Mouse (Mus musculus) thymus, adult 18-20 months (tissue): ENCODE results near the gene Plxna4.

ENCODE experiments used
- DNase-seq, 2 experiments: peaks; one replicate each; pipeline ENCODE4 v3.0.0; 2022; ENCODE audit warnings: mixed read lengths in 2 of 2

The Plxna4 gene

DNA sequence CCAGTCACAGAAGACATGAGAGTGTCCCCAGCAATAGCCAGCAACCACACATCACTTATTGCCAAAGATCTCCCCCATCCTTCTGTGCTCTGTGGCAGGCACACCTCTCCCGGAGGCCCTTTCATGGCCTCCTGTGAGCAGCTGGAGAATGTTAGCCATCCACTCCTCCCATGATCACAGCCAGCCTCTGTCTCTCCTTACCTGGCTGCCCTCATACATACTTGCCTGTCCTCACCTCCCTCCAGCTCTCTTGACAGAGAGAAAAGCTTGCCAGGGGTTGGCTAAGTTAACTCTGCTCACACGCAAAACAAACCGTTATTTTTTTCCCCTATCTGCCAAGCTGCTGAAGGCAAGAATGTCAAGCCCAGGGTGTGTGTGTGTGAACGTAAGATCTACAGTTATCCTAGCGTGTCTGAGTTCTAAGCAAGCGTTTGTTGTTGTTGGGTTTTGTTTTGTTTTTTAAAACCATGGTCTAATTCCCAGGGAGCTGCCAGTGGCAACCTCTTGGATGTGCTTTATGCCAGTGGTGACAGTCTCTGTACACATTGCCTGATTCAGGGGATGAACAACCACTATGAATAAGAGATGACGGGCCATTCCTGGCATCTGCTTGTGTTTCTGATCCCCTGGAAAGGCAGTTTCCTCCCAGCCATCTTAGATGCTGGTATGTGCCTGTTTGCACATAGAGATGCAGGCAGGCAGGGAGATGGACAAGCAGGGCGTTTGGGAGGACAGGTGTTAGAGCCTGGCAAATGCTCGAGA, 257.8 kb downstream of the Plxna4 start:
- DNase-seq = no peak

DNA sequence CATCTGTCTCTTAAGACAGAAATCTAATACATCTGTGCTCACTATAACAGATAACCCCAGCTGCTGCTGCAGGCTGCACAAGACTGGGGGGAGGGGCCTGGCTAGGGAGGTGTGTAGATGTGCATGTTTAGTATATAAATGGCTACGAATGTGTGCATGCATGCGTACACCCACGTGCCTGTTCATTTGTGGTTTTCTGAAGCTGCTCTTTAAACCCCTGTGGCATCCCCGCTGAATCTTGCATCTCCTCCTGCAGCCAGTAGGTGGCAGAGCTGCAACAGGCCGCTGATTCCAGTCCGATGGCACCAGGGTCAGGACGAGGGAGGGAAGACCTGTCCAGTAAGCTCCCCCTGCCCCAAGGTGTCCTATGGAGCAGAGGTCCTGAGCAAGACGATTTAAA, 260.0 kb downstream of the Plxna4 start:
- DNase-seq = peak; percentile 19 to 26

DNA sequence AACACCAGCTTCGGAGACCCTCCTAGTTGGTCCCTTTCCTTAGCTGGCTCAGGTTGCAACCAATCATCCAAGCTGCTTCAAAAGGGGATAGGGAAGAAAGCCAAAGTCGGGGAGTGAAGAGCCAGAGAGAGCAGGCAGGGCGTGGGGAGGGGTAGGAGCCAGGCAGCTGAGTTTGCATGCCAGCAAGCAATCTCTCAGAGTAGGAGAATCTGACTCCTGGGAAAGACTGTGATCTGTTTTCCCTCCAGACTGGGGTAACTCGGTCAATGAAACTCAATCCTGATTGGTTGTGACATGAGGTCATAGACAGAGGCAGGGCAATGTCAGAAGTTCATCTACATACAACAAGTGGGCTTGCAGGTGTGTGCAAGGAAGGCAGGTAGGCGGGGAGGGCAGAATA, 260.8 kb downstream of the Plxna4 start:
- DNase-seq = no peak

DNA sequence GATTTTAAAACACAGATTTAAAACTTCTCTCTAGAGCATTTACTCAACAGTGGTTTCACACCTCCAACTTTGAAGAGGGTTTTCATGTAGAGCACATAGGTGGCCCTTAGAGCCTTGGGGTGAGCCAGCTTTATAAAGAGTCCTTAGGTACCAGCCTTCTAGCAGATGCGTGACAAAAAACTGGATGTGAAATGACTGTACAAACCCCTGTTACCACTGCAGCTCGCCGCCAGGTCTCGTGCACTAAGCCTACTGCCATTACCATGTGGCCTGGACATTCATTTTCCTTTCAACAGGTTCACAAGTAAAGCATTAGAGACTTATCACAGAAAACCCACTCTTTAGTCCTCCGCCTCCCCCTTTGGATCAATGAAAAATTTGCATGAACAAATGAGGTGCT, 261.6 kb downstream of the Plxna4 start:
- DNase-seq = no peak

DNA sequence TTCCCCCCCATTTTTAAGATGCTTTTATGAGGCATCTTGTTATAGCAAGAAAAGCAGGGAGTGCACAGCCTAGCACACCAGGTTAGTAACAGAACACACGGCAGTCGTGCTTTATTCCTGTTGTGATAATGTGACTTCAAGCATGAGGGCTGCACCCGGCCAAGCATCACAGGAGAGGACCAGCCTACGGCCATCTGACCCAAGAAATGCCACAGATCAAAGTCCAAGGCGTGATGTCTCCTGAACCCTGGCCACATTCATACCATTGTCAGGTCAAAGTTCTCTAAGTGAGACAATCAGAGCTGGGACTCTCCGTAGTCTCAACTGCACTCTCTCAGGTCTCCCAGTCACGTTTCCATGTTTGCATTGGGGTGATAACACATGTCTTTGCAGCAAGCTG, 262.1 kb downstream of the Plxna4 start:
- DNase-seq = no peak

DNA sequence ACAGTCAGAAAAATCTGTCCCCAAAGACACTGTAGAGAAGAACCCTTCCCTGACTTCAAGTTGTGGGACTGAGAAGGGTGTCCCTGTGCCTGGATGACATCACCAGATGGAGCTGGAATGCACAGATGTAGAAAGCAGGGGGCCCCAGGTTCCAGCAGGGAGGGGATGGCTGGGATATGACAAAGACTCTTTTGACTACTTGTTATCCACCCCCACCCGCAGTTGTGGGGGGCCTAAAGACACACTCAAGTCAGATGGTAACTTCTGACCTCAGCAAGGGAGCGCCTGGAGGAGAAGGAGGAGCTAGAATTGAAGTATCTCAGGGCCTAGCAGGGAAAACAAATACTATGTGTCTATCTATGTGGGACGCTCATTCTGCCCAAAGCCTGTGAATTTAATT, 266.8 kb downstream of the Plxna4 start:
- no peak for DNase-seq

DNA sequence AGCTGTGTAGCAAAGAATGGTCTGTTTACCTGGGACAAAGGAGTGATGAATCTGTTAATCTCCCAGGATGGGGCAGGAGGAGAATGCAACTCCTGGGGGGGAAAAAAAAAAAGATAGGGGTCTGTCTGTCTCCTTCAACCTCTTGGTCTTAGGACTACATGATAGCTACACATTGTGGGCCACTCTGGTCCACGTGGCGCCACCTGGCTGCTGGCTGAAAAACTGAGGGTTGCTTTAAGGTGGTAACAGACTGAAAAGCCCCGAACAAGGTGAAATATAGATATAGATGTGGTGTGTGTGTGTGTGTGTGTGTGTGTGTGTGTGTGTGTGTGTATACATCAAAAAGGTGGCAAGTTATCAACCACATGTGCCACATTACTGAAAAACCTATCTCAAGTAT, 267.7 kb downstream of the Plxna4 start:
- no peak for DNase-seq

DNA sequence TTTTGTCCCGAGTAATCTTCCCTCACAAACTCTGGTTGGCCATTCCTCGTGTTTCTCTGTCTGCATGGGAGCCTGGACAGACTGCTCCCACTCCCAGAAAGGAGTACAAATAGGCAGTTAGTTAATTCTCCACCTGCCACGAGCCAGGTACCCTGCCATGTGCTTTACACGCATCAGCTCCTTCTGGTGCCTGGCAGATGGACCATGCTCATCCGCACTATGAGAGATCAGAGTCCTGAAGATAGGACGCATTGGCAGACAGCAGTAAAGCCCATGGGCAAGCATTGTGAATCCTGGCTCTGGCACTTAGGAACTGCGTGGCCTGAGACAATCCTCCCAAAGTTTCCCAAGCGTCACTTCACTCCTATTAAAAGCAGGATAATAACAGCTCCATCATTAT, 270.5 kb downstream of the Plxna4 start:
- no peak for DNase-seq

DNA sequence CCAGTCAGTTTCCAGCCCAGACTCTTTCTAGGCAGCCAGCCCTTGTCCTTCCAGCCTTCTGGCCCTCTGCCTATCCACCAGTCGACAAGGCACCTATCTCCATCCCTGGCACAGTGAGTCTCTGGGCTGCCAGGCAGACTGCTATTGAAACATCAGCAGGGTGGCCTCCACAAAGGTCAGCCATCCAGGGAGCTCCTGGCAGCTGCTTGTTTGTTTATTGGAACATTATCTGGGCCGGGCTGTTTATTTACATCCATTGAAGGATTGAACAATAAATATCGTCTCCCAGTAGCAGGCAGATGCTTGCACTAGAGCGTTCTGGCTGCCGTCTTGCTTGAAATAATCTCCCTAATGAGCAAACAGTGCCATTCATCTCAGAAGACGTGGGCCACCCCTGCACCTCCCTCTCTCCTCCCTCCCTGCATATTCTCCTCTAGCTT, 273.0 kb downstream of the Plxna4 start:
- DNase-seq = no peak

DNA sequence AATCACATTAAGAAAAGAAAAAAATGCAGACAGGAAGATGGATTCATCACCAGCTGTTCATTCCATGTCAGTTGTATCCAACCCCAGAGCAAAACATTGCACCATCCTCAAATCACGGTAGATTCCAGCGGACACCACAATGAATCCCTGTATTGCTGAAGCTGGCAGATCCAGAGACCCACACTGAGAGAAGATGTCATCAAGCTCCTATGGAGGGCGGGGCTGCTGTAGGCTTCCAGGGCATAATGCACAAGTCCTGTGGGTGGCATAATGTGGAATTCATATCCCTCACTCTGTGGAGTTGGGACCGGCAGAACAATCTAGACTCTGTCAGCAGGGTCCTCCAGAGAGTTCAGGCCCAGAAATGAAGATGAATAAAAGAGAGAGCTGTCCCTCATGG, 278.8 kb downstream of the Plxna4 start:
- no peak for DNase-seq

DNA sequence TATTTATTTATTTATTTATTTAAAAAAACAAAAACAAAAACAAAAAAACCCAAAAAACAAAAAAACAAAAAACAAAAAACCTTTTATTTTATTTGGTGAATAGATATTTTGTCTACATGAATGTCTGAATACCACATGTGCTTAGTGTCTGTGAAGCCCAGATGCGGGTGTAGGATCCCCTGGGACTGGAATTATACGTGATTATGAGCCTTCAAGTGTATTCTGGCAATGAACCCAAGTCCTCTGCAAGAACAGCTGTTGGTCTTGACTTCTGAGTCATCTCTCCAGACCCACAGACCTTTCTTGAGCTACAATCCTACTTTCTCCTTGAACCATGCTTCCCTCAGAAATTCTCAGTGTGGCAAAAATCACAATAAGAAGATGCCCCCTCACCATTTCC, 287.4 kb downstream of the Plxna4 start:
- DNase-seq = no peak

DNA sequence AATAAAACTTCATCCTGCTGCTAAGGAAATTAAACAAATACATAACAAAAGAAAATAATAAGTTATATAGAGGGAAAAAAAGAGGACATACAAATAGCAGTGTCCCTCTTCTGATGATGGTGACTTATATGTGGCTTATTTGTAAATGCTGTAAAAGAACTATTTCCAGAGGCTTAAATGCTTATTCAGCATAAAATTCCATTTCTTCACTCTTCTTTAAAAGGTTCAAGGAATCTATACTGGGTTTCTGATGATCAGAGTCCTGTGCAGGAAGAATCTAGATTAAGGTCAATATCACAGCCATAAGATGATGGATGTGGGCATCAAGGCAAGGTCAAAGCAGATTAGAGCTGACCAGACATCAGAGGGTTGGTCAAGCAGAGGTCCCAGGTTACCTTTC, 306.5 kb downstream of the Plxna4 start:
- no peak for DNase-seq

DNA sequence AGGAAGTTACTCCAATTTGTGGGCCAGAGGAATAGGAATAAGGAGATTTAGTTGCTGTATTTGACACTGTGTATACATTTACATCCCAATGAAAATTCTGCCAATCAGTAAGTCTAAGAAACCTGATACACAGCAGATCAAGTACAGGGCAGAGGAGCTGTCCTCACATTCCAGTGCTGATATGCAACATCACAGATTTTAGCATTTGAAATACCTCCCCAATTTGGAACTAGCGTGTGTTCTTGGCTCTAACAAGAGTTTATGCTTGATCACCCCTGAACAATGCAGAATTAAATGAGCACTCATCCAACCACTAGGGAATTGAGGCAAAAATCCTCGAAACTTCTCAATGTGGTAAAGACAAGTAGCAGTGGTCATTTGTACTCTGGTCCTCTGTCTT, 307.3 kb downstream of the Plxna4 start:
- DNase-seq = no peak

DNA sequence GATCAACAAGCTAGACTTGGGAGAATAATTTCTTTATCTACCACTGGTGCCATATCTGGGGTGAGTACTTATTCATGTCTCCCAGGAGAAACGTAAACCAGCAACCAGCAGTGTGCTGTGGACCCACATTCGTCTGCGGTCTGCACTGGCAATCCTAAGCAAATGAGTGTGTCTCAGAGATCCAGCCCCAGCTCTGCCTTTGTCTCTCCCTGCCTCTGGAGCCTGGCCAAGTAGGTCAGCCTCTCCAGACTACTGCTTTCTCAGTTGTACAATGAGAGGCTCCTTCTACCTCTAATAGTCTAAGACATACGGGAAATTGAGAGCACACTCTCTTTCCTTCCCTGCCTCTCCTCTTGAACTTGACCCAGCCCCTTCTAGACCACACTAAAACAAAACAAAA, 316.5 kb downstream of the Plxna4 start:
- no peak for DNase-seq

DNA sequence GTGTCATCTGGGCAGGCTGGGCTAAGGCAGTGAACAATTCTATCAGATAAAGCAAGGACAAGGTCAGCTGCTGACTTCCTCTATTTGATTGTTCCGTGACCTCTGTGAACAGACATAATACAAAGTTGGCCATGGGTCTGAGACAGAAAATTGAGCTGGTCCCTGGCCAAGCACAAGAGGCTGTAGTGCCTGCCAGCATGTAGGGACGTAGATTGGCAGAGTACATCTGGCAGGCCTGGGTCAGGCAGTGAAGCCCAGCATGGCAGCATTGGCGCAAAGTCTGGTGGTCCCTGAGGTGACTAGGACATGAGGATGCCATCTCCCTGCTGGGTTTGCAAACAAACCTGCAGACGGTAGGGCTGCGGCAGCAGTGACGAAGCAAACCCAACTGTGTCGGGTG, 321.9 kb downstream of the Plxna4 start:
- DNase-seq = no peak

DNA sequence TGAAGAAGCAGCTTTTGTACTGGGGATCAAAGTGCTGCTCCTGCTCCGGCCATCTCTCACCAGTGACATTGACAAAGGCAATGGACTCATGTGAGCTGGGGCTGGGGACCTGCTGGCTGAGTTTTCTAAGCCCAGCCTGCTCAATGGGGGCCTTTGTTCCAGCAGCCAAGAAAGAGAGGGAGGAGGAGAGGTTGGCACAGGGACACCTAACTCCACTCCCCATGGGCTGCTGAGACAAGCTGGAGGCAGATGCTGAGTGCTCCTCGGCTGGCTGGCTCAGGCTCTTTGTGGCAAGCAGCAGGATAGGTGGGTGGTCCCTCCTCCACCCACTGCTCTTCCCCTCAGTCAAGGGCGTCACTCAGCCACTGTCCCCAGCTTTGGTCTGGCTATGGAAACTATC, 326.7 kb downstream of the Plxna4 start:
- no peak for DNase-seq

DNA sequence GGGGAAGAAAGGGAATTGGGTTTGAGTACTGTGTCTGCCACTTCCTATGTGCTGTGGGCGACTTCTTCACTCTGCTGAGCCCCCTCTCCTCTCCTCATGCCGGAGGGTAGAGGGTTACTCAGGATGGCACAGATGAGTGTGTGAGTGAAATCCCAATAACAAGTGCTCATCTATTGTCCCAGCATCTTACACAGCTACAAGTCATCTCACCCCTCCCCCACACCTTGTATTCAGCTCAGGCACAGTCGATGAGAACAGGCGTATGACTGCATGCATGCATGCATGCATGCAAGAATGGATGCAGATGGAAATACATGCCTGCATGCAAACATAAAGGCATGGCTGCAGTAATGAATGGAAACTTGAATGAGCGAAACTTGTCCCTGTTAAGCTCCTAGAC, 327.7 kb downstream of the Plxna4 start:
- no peak for DNase-seq

DNA sequence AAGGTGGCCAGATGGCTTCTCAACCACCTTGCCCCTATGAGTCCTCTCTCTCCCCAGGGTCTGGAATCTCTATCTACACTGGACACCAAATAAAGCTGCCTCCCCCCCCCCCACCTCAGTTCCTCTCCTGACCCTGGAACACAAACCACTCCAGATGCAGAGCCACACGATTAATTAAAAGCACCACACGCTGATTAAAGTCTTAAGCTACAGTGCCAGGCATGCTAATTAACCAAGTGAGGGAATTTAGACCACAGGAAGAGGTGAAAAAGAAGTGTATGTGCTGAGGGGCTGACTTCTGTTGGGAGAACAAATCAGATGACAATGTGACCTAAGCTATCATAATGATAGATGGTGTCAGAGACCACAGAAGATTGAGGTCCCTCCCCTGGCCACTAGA, 332.8 kb downstream of the Plxna4 start:
- DNase-seq = no peak

DNA sequence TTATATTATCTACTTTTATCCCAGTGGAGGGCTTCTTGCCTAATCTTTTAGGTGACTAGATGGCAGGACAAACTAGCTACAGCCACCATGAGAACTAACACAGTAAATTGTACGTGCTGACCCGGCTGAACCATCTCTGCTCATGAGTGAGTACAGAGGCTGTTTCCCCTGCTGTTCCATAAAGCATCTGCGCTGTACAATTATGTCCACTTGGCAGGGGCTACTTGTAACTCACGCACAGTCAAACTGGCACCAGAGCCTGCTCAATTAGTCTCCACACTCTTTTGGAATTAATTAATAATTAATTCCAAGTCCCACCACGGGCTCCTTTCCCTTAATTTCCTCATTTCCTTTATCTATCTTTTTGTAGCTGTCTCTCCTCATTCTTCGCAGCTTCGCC, 335.8 kb downstream of the Plxna4 start:
- no peak for DNase-seq

DNA sequence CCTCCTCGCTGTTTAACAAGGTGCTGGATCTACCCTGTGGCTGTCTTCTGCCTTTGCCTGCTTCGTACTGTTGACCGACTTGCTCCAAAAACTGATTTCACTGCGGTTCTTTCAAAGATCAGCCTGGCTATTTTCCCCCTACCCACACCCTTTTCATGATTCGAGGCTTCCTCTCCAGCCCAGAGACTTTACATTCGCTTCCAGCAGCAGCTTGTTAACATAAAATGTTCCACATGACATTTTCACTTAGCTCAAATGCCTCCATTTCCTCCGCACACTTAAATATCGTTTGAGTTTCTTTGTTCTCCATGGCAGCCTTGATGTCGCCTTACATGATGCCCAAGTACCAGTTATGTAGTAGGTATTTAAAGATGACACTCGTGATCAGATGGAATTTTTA, 336.3 kb downstream of the Plxna4 start:
- DNase-seq = no peak

DNA sequence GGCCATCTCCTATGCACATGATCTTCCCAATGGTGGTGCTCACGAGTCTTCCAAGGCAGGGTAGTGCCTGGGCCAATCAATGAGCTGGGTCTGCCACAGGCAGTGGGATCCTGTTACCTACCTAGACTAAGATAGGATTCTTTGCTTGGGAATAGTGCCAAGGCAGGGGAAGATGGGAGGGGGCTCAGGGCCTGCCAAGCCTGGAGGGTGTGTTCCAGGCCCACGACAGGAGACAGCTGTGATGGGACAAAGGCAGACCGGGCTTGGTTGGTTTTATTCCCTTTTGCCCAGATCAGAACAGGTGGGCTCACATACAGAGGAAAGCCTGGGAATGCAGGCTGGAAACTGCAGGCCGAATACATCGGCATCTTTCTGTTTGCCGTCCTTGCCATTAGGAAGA, 342.0 kb downstream of the Plxna4 start:
- no peak for DNase-seq

DNA sequence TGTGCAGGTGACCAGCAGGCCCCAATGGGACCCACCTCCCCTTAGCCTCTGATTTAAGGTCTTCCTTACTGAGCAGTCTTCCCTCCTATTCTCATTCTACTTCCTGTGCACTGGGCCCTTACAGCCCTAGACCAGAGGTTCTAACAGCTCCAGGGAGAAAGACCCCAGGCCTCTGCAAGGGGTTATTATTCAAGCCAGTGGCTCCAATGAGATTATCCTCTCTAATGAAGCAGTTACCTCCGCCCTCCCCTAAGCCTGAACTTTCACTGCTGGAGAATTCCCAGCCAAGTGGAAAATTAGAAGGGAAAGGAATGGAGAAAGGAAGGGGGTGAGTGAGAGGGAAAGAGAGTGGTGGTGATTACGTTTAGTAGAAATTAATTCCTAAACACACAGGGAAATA, 345.0 kb downstream of the Plxna4 start:
- no peak for DNase-seq

DNA sequence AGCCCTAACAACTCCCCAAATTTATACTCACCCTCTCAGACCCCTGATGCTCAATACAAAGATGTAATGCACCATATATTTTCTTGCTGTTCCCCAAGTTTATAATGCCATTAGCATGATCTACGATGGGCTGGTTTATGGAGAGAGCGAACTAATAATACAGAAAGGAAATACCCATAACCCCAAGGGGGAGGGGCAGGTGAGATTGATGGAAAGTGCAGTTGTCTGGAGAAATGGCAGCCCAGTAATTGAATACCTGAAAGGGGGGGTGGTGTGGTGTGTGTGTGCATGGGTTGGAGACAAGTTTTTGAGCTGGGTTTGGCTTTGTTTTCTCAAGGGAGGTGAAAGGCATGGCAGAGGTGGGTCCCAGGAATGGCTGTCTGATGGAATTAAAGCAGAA, 356.6 kb downstream of the Plxna4 start:
- DNase-seq = no peak

DNA sequence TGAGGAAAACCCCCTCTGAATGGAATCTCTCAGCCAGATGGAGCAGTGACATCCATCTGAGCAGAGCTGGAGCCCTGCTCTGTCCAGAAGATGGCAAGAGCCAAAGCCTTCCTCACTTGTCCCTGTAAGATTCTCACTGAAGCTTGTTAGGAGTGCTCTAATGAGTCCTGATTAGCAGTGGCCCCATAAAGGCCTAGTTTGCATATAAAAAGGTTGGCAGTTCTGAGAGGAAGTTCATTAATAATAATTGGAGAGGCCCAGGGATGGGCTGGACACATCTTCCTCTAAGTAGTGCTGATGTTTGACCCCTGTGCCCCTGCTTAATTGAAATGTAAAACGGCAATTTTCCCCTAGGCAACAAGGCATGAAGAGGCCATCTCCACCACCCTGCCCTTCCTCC, 361.4 kb downstream of the Plxna4 start:
- DNase-seq = no peak

DNA sequence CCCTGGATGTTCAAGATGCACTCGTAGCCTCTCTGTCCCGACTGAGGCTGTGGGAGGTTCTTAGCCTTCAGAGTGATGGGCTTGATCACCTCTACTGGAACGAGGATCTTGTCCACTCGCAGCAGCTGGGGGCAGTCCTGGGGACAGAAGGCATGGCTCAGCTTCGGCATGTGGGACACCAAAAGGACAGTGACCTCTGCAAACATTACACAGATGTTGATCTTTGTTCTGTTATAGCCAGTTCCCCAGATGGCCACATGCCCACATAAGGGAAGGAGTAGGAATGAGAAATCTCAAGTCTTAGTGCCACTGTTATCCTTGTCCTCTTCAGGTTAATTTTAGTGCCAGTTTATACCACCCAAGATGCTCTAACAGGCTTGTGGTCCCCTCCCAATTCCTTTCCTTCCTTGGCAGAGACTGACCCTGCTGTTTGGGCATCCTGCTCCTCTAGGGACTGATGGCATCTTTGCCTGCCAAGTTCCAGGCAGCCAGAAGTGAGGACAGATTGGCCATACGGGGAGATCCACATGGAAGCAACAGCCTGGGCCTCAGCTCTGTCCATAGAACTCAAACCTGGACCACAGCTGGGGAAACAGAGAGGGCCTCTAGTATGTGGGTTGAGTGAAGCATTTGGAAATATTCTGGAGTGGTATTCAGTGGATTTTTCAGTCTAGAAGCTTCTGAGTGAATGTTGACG, 363.8 kb downstream of the Plxna4 start:
- no peak for DNase-seq
